Mouse (Mus musculus) liver, postnatal 0 days (tissue): Measurements from ENCODE around the gene Abcf1.
"Not testable (repeated sequence)": the region's sequence is repeated elsewhere in the genome, so short reads cannot be mapped to it uniquely, and the experiment has no call there.

Source experiments
- CTCF ChIP-seq: sonication (generic); IDR thresholded peaks from 2 replicates; pipeline ENCODE4 v1.5.1; 2016; ENCODE audit warnings: antibody characterized with exemption, low read depth
- EP300 ChIP-seq: IDR thresholded peaks from 2 replicates; pipeline ENCODE4 v1.6.1; 2016; ENCODE audit warnings: antibody characterized with exemption, low read depth, mild to moderate bottlenecking

- TF ChIP-seq CTCF, EP300: not testable (repeated sequence)
These were observed 33.8 kb downstream of the Abcf1 start for GRCm38 (mm10) chr17:35935763-35936162.
